Mouse (Mus musculus) central nervous system, embryonic 11.5 days (tissue): ENCODE measurements around the gene Neu1. TPM values are rescaled to one million over a fixed set of nuclear protein-coding genes. Genes with fewer than 3 reads are reported as not detected.

Experiments
- polyA plus RNA-seq: library from polyadenylated mRNA; depleted of rRNA; stranded (reverse); fragments of >200 nt; gene quantifications from 2 replicates; pipeline ENCODE4 v1.2.3, GENCODE M21; 2012; rRNA removed

Gene Neu1
- 14.5 and 15.9 TPM in 2 replicates for polyA plus RNA-seq

GRCm38 (mm10) chr17:34931061-34931734 is at the start of gene Neu1:
Gene Neu1, plus strand, starts transcription at chr17:34931253.

GRCm38 (mm10) chr17:34881683-34882310 is 49.3 kb upstream of the Neu1 start, which contains the start of gene Gm20547:
Gene Gm20547, minus strand, starts transcription at chr17:34882042.

DNA sequence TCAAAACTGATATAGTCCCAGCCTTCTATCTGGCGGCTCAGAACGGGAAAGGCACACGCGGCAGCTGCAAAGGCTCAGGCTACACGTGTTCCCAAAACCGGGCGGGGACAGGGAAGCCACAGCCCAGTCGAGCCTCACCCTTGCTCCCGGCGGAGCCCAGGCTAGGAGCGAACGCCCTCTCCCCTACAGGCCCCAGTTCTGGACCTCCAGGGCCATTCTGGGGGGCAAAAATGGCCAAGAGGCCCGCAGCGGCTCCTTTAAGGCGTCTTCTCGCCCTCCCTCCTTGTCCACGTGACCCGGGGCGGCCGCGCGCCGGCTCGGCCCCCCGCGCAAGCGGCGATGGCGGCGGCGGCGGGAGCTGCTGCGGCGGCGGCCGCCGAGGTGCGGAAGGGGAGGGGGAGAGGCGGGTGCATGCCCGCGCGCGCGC is 32.9 kb upstream of the Neu1 start, which contains the start of the genes C2 and Ehmt2:
Gene C2, minus strand, starts transcription at position 106 of the 427 bp plus-strand sequence.
Gene Ehmt2, plus strand, starts transcription at position 310 of the 427 bp plus-strand sequence.

GRCm38 (mm10) chr17:34913930-34914665 is 17.0 kb upstream of the Neu1 start, which contains the start of gene Slc44a4:
Gene Slc44a4, plus strand, starts transcription at chr17:34914466.

GRCm38 (mm10) chr17:34959130-34959778 is 28.2 kb downstream of the Neu1 start, which contains the start of gene Hspa1b:
Gene Hspa1b, minus strand, starts transcription at chr17:34959238.

GRCm38 (mm10) chr17:34969822-34970221 is 38.8 kb downstream of the Neu1 start, which contains the start of gene Gm20481:
Gene Gm20481, plus strand, starts transcription at chr17:34969912.

GRCm38 (mm10) chr17:34972069-34972749 is 41.2 kb downstream of the Neu1 start, which contains the start of the genes Hspa1a and Hspa1l:
Gene Hspa1a, minus strand, starts transcription at chr17:34972156.
Gene Hspa1l, plus strand, starts transcription at chr17:34972703.

GRCm38 (mm10) chr17:34981690-34982180 is 50.7 kb downstream of the Neu1 start, which contains the start of gene Lsm2:
Gene Lsm2, plus strand, starts transcription at chr17:34981862.

Other genes starting within 250 kb of the Neu1 start
- gene C4b, start 187.4 kb upstream of the Neu1 start, polyA plus RNA-seq, result 0.05 and 0.07 TPM in 2 replicates
- 0.04 TPM in 2 replicates for gene Cyp21a1, start 126.7 kb upstream of the Neu1 start, polyA plus RNA-seq
- 46.3 and 66.7 TPM in 2 replicates for gene Stk19, start 94.3 kb upstream of the Neu1 start, polyA plus RNA-seq
- 70.9 and 71.2 TPM in 2 replicates for gene Dxo, start 94.2 kb upstream of the Neu1 start, polyA plus RNA-seq
- 65.5 and 77.4 TPM in 2 replicates for gene Skiv2l, start 81.0 kb upstream of the Neu1 start, polyA plus RNA-seq
- 94.0 and 142 TPM in 2 replicates for gene Nelfe, start 80.9 kb upstream of the Neu1 start, polyA plus RNA-seq
- gene Cfb, start 68.7 kb upstream of the Neu1 start, polyA plus RNA-seq, result 1.9 and 6.9 TPM in 2 replicates
- 73.5 and 98.0 TPM in 2 replicates for gene Zbtb12, start 51.8 kb upstream of the Neu1 start, polyA plus RNA-seq
- gene Gm20547, start 49.2 kb upstream of the Neu1 start, polyA plus RNA-seq, result not detected in 2 replicates
- 1.6 and 2.2 TPM in 2 replicates for gene C2, start 33.0 kb upstream of the Neu1 start, polyA plus RNA-seq
- gene Ehmt2, start 32.8 kb upstream of the Neu1 start, polyA plus RNA-seq, result 218 and 222 TPM in 2 replicates
- 0.08 and 0.11 TPM in 2 replicates for gene Slc44a4, start 16.8 kb upstream of the Neu1 start, polyA plus RNA-seq
- 3.0 and 3.4 TPM in 2 replicates for gene Hspa1b, start 28.0 kb downstream of the Neu1 start, polyA plus RNA-seq
- not detected in 2 replicates for gene Gm20481, start 38.7 kb downstream of the Neu1 start, polyA plus RNA-seq
- 1.4 and 2.2 TPM in 2 replicates for gene Hspa1a, start 40.9 kb downstream of the Neu1 start, polyA plus RNA-seq
- 0.22 and 0.31 TPM in 2 replicates for gene Hspa1l, start 41.5 kb downstream of the Neu1 start, polyA plus RNA-seq
- gene Lsm2, start 50.6 kb downstream of the Neu1 start, polyA plus RNA-seq, result 98.3 and 206 TPM in 2 replicates
- gene Vars, start 69.7 kb downstream of the Neu1 start, polyA plus RNA-seq, result 127 and 135 TPM in 2 replicates
- 0.60 and 0.76 TPM in 2 replicates for gene Vwa7, start 85.3 kb downstream of the Neu1 start, polyA plus RNA-seq
- gene Sapcd1, start 96.8 kb downstream of the Neu1 start, polyA plus RNA-seq, result 6.4 and 8.8 TPM in 2 replicates
- gene Msh5, start 115.5 kb downstream of the Neu1 start, polyA plus RNA-seq, result 6.7 and 11.0 TPM in 2 replicates
- gene Clic1, start 118.7 kb downstream of the Neu1 start, polyA plus RNA-seq, result 122 and 142 TPM in 2 replicates
- 392 and 957 TPM in 2 replicates for gene Ddah2, start 127.8 kb downstream of the Neu1 start, polyA plus RNA-seq
- gene Ly6g6c, start 134.1 kb downstream of the Neu1 start, polyA plus RNA-seq, result 0.19 and 0.28 TPM in 2 replicates
- gene Mpig6b, start 134.9 kb downstream of the Neu1 start, polyA plus RNA-seq, result 0.67 and 0.88 TPM in 2 replicates
- 0.18 and 0.29 TPM in 2 replicates for gene Ly6g6e, start 145.6 kb downstream of the Neu1 start, polyA plus RNA-seq
- 2.5 and 3.0 TPM in 2 replicates for gene Ly6g6d, start 146.8 kb downstream of the Neu1 start, polyA plus RNA-seq
- gene Ly6g6f, start 154.4 kb downstream of the Neu1 start, polyA plus RNA-seq, result 0.83 and 1.1 TPM in 2 replicates
- 39.3 and 52.2 TPM in 2 replicates for gene Abhd16a, start 158.0 kb downstream of the Neu1 start, polyA plus RNA-seq
- gene Ly6g5c, start 177.0 kb downstream of the Neu1 start, polyA plus RNA-seq, result not detected in 2 replicates
- gene Ly6g5b, start 184.2 kb downstream of the Neu1 start, polyA plus RNA-seq, result 1.1 and 2.1 TPM in 2 replicates
- 19.6 and 31.0 TPM in 2 replicates for gene Gpank1, start 190.2 kb downstream of the Neu1 start, polyA plus RNA-seq
- gene Csnk2b, start 190.8 kb downstream of the Neu1 start, polyA plus RNA-seq, result 156 and 178 TPM in 2 replicates
- 5.3 and 13.0 TPM in 2 replicates for gene D17H6S53E, start 195.1 kb downstream of the Neu1 start, polyA plus RNA-seq
- gene Apom, start 200.8 kb downstream of the Neu1 start, polyA plus RNA-seq, result 10.2 and 22.4 TPM in 2 replicates
- gene Bag6, start 203.9 kb downstream of the Neu1 start, polyA plus RNA-seq, result 201 and 247 TPM in 2 replicates
- gene Prrc2a, start 233.6 kb downstream of the Neu1 start, polyA plus RNA-seq, result 320 and 416 TPM in 2 replicates
- 3.3 and 4.8 TPM in 2 replicates for gene Aif1, start 244.8 kb downstream of the Neu1 start, polyA plus RNA-seq